Mouse (Mus musculus) Muller cell, postnatal 12 days (primary cell): ENCODE measurements at regions not wholly inside any gene's neighbourhood (a gene's known extent, or its start where the extent isn't known, plus 50 kb on each side); places are given as distances from the start of the nearest gene placed in this dataset.
"Not testable (repeated sequence)": the region's sequence is repeated elsewhere in the genome, so short reads cannot be mapped to it uniquely, and the experiment has no call there.

Experiments
- DNase-seq: peaks from one replicate; pipeline ENCODE4 v3.0.0-alpha.2; 2015; ENCODE audit errors: inconsistent ontology term

GRCm38 (mm10) chr10:15886150-15886549 is 1168.1 kb upstream of the Gje1 start:
- no peak for DNase-seq

DNA sequence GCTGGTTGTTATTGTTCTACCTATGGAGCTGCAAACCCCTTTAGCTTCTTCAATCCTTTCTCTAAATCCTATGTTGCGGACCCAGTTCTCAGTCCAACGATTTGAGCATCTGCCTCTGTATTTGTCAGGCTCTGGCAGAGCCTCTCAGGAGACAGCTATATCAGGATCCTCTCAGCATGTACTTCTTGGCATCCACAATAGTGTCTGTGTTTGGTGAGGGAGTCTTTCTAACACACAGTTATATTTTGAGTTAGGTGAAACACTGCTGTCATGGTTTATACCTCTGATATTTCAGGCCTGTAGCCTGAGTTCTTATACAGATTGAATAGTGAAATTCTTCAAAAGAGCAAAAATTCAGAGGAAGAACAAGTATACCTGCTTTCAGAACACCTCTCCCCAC is 1150.0 kb upstream of the Gje1 start:
- no peak for DNase-seq

DNA sequence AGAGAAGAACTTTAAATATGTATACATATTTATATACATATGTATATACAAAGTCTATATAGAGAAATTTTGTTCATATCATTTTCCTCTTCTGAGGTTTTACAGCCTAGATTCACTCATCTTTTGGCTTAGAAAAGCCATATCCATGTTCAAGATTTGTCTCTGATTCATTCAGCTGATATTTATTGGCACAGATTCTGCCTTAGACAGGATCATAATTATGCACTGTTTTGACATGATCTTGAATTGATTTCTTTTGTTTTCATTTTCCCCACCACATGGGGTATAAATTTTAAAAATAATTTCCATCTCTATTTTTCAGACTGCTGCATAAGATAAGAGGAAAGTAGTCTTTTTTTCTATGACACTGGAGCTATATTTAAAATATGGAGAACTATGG is 1148.9 kb upstream of the Gje1 start:
- DNase-seq = peak; percentile 11

DNA sequence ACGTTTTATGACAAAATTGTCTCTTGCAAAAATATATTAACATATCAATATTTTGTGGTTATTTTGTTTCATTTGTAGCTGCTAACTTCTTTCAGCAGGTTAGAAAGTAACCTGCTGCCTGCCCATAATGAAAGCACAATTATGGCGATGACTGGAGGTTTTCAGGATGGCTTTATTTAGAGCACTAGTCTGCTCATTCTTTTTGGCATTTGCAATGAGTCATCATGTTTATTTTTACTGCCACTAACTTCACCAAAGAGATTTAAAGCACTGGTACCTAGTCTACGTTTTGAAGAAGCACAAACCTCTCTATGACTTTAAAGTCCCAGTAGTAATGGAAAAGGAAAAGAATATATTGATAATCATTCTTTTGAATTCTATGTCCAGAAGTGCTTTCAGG is 1123.4 kb upstream of the Gje1 start:
- DNase-seq = no peak

- DNase-seq = peak; percentile 3
Measured at GRCm38 (mm10) chr10:15832338-15832737, 1114.3 kb upstream of the Gje1 start.

DNA sequence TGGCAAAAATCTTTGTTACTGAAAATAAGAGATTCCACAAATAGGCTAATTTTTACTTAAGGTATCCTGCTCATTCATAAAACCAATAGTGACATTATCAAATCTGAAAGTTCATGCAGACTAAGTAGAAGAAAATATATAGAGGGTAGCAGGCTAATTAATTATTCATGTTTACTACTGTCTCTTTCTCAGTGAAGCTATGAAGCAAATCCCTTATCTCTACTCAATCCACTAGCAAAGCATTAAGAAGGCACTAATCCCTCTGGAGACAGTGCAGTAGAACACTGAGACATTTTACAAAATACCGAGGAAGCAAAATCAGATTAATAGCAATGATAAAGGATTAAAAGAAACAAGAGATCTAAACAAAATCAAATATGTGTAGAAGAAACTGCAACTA is 1107.4 kb upstream of the Gje1 start:
- no peak for DNase-seq

DNA sequence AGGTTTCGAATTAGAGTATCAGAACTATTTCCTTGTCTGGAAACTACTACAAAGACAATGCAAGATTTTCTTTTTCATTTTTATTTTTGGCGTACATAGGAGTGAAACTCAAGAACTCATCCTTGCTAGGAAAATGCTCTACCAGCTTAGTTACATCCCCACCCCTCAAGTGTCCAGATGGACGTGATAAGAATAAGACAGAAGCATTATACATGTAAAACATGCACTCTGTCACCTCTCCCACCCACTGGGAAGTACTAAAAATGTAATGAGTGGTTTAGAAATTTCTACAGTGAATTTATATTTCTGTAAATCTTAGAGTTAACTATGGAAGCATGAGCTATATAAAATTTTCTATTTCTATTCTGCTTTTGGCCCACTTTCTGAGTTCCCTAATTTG is 1089.3 kb upstream of the Gje1 start:
- DNase-seq = no peak

GRCm38 (mm10) chr10:15805791-15806190 is 1087.8 kb upstream of the Gje1 start:
- no peak for DNase-seq

- not testable (repeated sequence) for DNase-seq
Measured at GRCm38 (mm10) chr10:15793185-15793584, 1075.2 kb upstream of the Gje1 start.

- DNase-seq = no peak
Measured at GRCm38 (mm10) chr10:15791473-15792269, 1073.7 kb upstream of the Gje1 start.

- DNase-seq = no peak
Measured at GRCm38 (mm10) chr10:15759983-15760723, 1042.1 kb upstream of the Gje1 start.

DNA sequence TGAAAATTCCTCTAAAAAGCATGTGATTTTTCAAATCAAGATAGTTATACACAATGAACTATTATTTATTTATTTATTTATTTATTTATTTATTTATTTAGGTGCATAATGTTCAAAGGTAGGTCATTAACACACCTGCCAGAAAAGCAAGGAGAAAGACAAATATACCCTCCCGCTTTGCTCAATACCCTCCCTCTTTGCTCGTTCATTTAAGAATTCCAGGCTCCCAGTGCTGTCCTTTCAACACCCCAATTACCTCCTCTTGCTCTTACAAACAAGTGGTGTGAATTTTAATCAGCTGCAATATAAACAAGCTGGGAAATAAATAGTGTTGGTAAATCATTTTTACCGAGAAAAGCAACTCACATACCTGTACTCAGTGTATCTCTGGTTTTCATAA is 1041.6 kb upstream of the Gje1 start:
- DNase-seq = no peak

DNA sequence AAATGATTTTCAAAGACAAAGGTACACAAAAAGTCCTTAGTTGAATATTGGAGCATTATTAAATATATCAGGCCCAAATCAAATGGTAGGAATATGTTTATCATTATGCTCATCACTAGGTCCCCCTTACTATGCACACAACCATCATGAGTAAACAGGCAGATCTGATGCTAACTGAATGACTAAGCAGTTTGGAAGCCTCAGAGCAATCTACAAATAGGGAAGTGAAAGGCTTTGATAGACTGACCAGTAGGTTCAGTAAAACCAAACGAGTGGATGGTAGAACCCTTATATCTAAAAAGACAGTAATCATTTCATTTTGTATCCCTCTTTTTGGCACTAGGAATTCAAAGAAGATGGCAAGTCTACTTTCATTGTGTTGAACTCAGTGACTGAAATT is 1039.5 kb upstream of the Gje1 start:
- DNase-seq = no peak

- no peak for DNase-seq
Measured at GRCm38 (mm10) chr10:15746866-15747265, 1028.9 kb upstream of the Gje1 start.

GRCm38 (mm10) chr10:15738630-15739029 is 1020.6 kb upstream of the Gje1 start:
- no peak for DNase-seq

- DNase-seq = no peak
Measured at GRCm38 (mm10) chr10:15731318-15731717, 1013.3 kb upstream of the Gje1 start.

- DNase-seq = no peak
Measured at GRCm38 (mm10) chr10:15697946-15698345, 979.9 kb upstream of the Gje1 start.

GRCm38 (mm10) chr10:15697050-15697449 is 979.0 kb upstream of the Gje1 start:
- DNase-seq = no peak

- DNase-seq = not testable (repeated sequence)
Measured at GRCm38 (mm10) chr10:15671638-15672037, 953.6 kb upstream of the Gje1 start.
